Mouse (Mus musculus) CH12.LX (cell line): ENCODE measurements at regions not wholly inside any gene's neighbourhood (a gene's known extent, or its start where the extent isn't known, plus 50 kb on each side); places are given as distances from the start of the nearest gene placed in this dataset.

Experiments used
- BHLHE40 ChIP-seq: IDR thresholded peaks from 2 replicates; pipeline ENCODE4 v1.6.1; 2011; ENCODE audit warnings: mild to moderate bottlenecking, low read depth, low read length, improper control_type of control experiment
- CTCF ChIP-seq, 2 experiments: IDR thresholded peaks in 1 of 2; conservative IDR thresholded peaks in 1 of 2; 2 replicates each; pipeline ENCODE4 v1.5.1; 2011 to 2012; ENCODE audit warnings: low read depth in 2 of 2, low read length in 2 of 2, improper control_type of control experiment in 1 of 2, inconsistent platforms in 1 of 2, mild to moderate bottlenecking in 1 of 2, moderate library complexity in 1 of 2
- E2F4 ChIP-seq: IDR thresholded peaks from 2 replicates; pipeline ENCODE4 v1.6.1; 2011; ENCODE audit warnings: low read depth, low read length, improper control_type of control experiment; ENCODE audit not compliant: insufficient replicate concordance
- ELF1 ChIP-seq: IDR thresholded peaks from 2 replicates; pipeline ENCODE4 v1.6.1; 2014; ENCODE audit warnings: low read depth, mild to moderate bottlenecking, inconsistent platforms, low read length, improper control_type of control experiment
- MEF2A ChIP-seq: IDR thresholded peaks from 2 replicates; pipeline ENCODE4 v1.6.1; 2014; ENCODE audit warnings: low read depth, mild to moderate bottlenecking, inconsistent platforms, low read length, improper control_type of control experiment, borderline replicate concordance
- MXI1 ChIP-seq: IDR thresholded peaks from 2 replicates; pipeline ENCODE4 v1.6.1; 2011; ENCODE audit warnings: mild to moderate bottlenecking, low read depth, low read length, improper control_type of control experiment
- NRF1 ChIP-seq: IDR thresholded peaks from 2 replicates; pipeline ENCODE4 v1.6.1; 2014; ENCODE audit warnings: low read depth, mild to moderate bottlenecking, inconsistent platforms, low read length, improper control_type of control experiment, moderate library complexity
- POLR2A ChIP-seq: IDR thresholded peaks from 2 replicates; pipeline ENCODE4 v1.6.1; 2011; ENCODE audit warnings: low read depth, mild to moderate bottlenecking, improper control_type of control experiment, low read length
- RCOR1 ChIP-seq: conservative IDR thresholded peaks from 2 replicates; pipeline ENCODE4 v1.6.1; 2012; ENCODE audit warnings: low read depth, mild to moderate bottlenecking, inconsistent platforms, low read length, improper control_type of control experiment
- TCF12 ChIP-seq: IDR thresholded peaks from 2 replicates; pipeline ENCODE4 v1.6.1; 2014; ENCODE audit warnings: low read depth, mild to moderate bottlenecking, inconsistent platforms, low read length, improper control_type of control experiment
- USF1 ChIP-seq: IDR thresholded peaks from 2 replicates; pipeline ENCODE4 v1.6.1; 2014; ENCODE audit warnings: low read depth, mild to moderate bottlenecking, inconsistent platforms, low read length, improper control_type of control experiment
- ZC3H11A ChIP-seq: IDR thresholded peaks from 2 replicates; pipeline ENCODE4 v1.6.1; 2012; ENCODE audit warnings: low read depth, mild to moderate bottlenecking, inconsistent platforms, low read length, improper control_type of control experiment
- ZNF384 ChIP-seq: IDR thresholded peaks from 2 replicates; pipeline ENCODE4 v1.6.1; 2012; ENCODE audit warnings: low read depth, low read length, improper control_type of control experiment, inconsistent platforms

GRCm38 (mm10) chr6:103183355-103183754 is 327.0 kb upstream of the Chl1 start:
- TF ChIP-seq BHLHE40 (no peak), CTCF (conservative IDR thresholded peaks at IDR 0.05 in 1 of 2, IDR thresholded peaks at IDR 0.05 in 1 of 2; ENCODE audit: low read depth in 2 of 2, low read length in 2 of 2) (no peak), POLR2A (no peak), ZNF384 (no peak), MEF2A (no peak), RCOR1 (no peak), TCF12 (no peak), USF1 (no peak), NRF1 (no peak), ELF1 (no peak), ZC3H11A (no peak), MXI1 (no peak), E2F4 (no peak)
